Mouse (Mus musculus): ENCODE measurements around the gene Tecpr1. TPM values are rescaled to one million over a fixed set of nuclear protein-coding genes. Genes with fewer than 3 reads are reported as not detected.

The Tecpr1 gene
- total RNA-seq, 2 experiments from 2014 or later, result 94.5 to 104 TPM

DNA sequence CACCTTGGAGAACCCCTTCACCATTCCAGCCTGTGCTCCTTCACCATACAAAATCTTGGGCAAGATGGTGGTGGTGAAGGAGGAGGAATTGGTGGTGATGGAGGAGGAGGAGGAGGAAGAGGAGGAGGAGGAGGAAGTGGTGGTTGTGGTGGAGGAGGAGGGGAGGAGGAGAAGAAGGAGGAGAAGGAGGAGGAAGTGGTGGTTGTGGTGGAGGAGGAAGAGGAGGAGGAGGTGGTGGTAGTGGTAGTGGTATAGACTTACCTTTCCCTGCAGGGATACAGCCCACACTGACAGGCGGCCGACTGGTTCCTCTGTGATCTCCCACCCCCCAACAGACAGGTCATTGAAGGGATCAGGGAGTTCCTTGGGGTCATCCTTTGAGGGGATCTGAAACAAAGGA lies 7.4 kb downstream of the Tecpr1 start:
- no peak for DNase-seq (ENCODE audit: low spot score in 2 of 2)

DNA sequence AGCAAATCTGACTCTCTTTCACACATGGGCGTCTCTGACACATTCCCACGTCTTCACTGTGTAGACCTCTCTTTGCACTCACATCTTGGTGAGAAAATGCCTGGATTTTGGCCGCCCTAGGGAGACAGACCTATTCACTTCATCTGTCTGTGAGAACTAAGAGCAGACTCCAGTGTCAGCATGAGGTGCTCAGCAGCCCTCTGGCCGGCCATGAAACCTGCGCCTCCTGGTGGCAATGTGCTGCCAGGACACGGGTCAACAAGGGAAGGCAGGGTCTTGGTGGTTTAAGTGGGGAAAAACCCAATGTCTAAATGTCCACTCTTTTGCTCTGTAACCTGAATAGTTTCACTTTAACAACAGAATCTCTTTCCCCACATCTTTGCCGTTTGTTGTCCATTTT lies 9.0 kb downstream of the Tecpr1 start:
- peak in 1 of 2 experiments; percentile 46 for DNase-seq (ENCODE audit: low spot score in 2 of 2)

DNA sequence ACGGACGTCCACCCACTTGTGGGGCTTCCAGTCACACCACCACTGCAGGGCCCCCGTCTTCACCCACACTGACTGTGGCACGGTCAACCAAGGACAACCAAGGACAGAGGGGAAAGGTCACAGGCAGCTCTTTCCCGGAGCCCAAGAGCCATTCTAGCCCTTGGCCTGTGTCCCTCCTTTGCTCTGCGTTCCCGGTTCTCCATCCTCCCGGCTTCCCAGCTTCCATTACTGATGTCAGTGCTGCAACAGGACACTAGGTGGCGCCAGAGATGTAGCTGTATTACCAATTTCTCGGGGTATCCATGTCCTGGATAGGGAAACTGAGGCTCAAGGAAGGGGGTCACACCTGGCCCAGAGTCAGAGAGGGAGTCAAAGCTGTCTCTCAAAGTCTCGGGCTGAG lies 15.9 kb downstream of the Tecpr1 start:
- peak; percentile 49 to 55 for DNase-seq (ENCODE audit: low spot score in 2 of 2)

DNA sequence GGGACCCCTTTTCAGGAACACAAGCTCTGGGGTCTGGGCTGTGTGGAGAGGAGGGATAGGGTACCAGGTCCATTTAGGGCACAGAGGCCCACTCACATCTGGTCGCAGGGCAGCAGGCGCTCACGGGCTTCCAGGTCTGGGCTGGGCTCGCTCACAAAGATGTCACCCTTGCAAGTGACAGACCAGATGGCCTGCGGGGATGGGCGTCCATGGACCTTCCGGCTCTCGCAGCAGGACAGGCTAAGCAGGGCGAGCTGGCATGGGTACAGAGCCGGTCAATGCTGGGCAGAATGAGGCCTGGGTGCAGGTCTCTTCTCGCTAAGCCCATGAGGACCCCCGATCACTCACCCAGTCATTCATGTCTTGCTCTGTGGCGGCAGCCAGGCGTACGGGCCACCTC lies 17.3 kb downstream of the Tecpr1 start:
- no peak for DNase-seq (ENCODE audit: low spot score in 2 of 2)

DNA sequence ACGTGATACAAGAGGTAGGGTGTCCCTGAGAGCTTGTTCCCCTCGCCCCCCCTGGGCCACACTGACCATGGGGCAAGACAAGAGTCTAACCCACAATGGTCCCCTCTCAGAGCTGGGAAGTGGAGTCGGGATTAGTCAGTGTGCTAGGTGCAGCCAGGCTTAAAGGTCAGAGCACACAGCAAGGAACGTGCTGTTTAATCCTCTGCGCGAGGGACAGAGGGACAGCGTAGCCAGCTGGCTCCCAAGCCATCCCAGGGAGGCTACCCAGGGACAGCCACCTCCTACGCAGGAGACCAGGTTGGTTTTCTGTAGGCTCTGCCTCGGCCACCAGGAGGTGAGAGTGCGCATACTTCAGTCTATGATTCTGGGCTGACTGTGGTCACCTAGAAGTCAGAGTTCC lies 18.5 kb downstream of the Tecpr1 start:
- no peak for DNase-seq (ENCODE audit: low spot score in 2 of 2)

DNA sequence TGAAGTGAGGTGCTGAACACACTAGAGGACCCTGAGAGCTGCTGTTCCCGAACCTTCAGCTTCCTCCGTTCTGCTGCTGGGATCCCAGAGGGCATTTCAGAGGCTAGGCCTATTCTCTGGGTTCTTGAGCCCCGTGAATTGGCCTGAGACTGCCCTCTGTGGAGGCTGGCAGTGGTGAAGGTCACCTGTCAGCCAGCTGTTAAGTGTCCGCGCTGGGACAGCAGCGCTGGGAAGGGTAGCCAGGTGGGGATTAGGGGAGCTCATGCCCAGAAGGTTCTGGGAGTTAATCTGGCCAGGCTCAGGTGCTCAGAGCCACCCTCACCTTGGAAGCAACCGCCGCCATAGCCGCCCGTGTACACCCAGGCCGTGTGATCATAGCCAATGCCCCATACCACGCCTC lies 19.1 kb downstream of the Tecpr1 start:
- DNase-seq (ENCODE audit: low spot score in 2 of 2), result no peak

DNA sequence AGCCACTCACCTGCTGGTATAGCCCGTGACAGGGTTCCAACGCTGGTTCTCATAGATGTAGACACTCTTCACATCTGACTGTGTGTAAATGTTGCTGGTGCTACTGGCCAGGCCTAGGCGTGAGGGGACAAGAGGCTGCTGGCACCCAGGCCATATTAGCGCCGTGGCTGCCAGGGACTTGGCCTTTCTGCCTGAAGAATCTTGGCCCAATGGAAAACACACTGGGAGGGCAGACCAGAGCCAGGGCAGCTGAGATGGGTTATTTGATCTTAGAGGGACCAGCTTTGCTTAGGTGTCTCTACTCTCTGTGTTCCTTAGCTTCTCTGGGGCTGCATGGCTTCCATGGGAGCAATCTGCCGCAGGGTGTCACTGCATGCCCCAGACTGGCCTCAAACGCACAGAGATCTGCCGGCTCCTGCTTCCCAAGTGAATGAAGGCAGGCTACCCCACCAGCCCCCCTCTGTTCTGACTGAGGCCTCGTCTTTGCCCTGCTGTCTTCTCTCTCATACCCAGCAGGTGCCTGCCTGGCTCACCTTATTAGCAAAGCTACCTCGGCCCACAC lies 19.9 kb downstream of the Tecpr1 start:
- DNase-seq (ENCODE audit: low spot score in 2 of 2), result no peak

DNA sequence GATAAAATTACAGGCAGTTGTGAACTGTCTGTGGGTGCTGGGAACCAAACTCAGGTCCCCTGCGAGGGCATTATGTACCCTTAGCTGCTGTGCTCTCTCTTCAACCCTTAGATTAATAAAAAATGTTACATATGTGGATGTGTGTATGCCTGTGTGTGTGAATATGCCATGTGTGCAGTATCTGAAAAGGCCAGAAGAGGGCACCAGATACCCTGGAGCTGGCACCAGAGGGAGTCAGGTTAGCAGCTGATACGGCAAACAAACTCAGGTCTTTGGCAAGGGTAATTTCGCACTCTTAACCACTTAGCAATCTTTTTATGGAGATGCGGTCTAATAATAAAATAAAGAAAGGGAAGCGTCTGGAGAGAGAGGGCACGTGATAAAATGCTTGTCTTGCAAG lies 21.0 kb downstream of the Tecpr1 start:
- DNase-seq (ENCODE audit: low spot score in 2 of 2), result no peak

DNA sequence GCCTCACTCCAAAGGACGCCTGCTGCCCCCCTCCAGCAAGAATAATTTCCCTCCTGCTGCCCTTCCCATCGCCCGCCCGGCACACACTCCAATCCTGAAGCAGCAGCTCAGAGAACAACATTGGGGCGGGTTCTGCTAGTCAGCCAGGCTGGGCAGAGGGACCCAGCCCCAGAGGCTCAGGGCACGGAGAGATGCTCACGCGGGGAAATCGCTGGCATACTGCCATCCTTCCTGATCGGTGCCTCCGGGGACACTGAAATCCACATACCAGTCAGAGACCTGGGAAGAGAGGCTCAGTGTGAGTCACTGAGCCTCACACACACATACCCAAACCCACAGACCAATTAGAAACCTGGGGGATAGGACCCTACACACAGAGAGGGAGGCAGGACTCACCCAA lies 22.8 kb downstream of the Tecpr1 start:
- no peak for DNase-seq (ENCODE audit: low spot score in 2 of 2)

DNA sequence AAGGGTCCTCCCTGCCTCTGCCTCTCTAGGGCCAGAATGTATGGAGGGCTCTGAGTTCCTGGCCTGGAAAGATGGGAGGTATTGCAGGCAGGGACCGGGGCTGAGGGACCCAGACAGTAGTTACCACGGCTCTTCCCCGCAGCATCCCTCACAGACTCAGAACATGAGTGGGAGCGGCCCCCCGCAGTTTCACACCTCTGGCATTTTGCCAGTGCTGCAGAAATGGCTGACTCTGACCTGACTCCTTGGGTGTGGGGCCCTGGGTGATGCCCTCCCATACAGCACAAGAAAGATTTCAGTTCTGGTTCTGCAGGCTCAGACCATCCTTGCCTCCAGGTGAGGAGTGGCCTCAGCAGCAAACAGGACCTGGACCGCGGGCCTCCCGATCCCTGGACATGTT lies 27.8 kb downstream of the Tecpr1 start:
- no peak for DNase-seq (ENCODE audit: low spot score in 2 of 2)

DNA sequence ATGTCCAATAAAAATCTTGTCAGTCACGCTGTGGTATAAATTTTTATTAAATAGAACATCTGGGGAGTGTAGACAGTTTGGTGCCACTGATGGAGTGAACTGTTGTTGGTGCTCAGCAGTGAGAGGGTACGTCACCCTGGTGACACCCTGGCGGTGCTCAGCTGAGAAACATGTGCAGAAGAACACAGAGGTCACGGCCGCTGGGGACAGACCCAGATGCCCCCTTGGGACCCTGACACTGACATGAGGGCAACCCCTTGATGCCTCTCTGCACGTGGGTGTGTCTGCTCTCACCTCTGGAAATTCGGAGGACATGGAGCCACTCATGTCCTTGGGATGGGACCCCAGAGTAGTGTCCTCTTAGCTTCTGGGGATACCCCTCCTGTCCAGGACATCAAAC lies 29.0 kb downstream of the Tecpr1 start:
- DNase-seq (ENCODE audit: low spot score in 2 of 2), result no peak

DNA sequence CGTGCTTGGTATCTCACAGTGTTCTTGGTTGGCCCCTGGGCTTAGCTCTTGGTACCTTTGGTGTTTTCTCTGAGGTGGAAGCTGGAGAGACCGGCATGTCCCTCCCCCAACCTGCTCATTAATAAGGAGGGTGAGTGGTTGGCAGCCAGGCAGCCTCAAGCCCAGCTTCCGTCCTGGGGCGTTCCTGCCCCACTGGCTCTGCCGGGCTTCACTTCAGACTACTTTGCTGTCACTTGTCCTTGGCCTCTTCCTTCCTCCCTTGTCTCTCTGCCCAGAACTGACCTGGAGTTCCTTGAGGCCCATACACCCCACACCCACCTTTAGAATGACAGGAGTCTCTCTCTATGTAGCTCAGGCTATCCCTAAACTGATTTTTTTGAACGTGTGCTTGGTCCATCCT lies 30.7 kb downstream of the Tecpr1 start:
- DNase-seq (ENCODE audit: low spot score in 2 of 2), result no peak

DNA sequence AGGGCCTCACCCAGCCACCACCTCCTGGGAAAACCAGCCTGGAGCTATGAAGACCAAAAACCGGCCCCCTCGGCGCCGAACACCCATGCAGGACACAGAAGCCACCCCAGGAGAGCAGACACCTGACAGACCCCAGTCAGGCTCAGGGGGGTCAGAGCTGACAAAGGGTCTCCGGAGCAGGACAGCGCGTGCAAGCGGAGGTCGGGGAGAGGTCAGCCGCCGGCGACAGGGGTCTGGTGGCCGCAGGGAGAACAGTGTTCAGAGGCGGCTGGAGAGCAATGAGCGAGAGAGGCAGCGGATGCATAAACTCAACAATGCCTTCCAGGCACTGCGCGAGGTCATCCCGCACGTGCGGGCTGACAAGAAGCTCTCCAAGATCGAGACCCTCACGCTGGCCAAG lies 32.4 kb downstream of the Tecpr1 start:
- DNase-seq (ENCODE audit: low spot score in 2 of 2), result no peak

DNA sequence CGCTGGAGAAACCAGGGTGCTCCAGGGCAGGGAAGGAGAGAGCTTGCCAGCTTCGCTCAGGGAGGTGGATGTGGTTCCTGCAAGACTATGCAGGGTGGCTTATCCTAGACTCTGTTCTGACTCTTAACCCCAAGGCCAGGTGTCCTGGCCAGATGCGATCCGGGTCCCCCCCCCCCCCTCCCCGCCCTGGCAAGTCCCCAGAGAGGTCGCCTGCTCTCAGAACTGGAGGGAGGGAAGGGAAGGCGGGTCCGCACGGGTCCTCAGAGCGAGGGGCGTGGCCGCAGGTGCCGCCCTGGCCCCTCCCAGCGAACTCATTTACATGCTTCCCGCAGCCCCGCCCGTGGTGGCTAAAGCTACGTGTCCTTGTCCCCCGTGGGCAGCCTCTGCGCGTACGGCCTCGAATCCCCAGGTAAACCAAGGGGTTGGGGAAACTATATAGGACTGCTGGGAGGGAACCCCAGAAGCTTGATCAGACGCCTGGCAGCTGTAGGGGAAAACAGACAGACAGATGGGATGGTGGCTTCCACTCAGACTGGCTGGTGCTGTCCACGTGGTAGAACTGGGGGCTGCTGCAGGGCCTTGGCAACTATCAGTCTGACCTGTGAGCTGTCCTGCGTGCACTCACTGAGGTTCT lies 33.3 kb downstream of the Tecpr1 start, which contains the start of gene Bhlha15:
Gene Bhlha15 (plus strand): TSS at position 337 of the 634 bp plus-strand sequence.
- no peak for DNase-seq (ENCODE audit: low spot score in 2 of 2)

DNA sequence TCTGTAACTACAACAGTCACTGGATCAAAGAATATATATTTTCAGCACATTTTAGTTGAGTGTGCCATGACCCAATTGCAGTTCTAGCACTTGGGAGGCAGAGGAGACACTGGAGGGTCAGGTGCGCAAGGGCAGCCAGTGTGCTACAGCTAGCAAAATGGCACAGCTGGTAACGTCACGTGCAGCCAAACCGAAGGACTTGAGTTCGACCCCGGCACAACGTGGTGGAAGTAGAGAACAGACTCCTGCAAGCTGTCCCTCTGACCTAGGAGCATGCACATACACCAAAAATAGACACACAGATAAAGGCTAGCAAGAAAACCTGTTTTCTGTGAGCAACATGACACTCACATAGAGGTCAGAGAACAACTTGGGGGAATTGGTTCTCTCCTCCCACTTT lies 34.1 kb downstream of the Tecpr1 start:
- DNase-seq (ENCODE audit: low spot score in 2 of 2), result no peak

DNA sequence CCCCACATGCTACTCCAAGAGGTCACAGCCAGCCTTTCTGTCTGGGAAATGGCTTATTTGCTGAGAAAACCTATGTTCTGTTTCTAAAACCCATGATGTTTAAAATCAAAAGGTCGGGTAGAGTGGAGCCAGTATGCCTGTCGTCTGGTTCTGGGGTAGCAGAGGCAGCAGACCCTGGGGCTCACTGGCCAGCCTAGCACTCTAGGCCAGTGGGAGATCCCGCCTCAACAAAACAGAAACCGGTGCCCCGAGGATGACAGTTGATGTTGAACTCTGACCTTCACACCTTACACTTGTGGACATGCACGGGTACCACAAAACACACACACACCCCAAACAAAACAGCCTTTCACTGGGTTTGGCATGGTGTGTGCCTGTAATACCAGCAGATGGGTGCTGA lies 35.0 kb downstream of the Tecpr1 start:
- DNase-seq (ENCODE audit: low spot score in 2 of 2), result no peak

DNA sequence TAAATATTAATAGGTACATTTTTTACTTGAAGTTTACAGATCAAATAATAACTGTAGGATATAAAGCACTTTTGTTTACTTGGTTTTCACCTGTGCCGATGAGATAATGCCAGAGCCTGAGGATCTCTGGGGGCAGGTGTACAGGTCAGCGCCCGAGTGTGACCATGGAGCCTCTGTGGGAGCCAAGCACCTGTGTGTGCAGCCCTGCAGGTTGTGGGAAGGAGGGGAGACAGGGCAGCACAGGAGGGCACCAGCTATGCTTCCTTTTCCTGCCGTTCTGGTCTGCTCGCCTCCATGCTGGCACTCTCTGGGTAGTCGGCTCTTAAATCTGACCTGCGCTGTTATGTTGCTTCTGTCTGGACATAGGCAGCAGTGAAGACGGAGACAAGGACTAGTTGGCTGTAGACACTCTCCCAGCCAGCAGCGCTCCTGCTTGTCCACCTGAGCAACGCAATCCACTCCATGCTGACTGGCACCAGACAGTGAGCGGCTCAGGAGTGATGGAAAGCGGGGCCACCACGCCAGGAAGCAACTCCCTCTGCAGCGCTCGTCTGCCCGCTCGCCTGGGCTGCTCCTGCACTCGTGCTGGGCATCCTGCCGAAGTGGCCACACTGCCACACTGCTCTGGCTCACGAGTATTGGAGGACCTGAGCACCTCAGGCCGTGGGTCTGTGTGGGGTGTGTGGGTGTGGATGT lies 38.9 kb downstream of the Tecpr1 start:
- no peak for DNase-seq (ENCODE audit: low spot score in 2 of 2)

DNA sequence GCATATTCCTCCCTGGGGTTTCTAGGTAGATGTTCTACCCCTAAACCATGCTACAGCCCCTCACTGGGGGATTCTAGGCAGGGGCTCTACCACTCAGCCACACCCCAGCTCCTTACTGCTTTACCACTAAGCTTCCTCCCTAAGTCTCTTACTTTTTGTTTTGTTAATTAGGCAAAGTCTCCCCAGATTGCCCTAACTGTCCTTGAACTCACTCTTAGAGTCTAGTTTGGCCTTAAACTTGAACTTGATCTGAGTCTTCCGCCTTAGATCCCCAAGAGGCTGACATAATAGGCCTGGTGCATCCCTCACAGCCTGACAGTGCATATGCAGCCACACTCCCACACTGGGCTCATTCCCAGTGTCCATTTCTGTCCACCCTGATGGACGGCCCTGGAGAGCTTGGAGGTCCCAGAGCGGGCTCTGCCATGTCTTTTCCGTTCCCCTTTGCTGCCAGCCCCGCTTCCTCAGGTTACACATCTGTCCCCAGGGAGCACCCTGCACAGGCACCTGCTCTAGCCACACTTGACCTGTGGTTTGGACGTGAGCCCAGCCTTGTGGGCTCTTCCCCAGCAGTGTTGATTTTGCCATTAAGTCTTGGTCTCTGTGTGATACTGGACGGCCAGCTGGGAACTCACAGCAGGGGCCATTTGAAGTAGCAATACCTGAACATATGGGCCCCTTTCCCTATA lies 39.6 kb downstream of the Tecpr1 start:
- DNase-seq (ENCODE audit: low spot score in 2 of 2), result no peak

DNA sequence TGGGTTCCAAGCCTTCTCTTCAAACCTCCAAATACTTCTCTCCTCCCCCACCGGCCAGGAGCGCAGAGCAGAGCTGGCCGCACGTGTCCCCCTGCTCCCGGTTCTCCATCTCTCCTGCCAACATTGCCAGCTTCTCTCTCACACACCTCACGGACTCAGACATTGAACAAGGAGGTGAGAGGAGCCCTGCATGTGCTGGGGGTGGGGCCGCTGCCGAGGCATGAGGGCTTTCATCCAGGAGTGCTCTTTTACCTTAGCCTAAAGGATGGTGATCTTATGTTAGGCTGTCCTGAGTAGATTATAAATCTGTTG lies 40.2 kb downstream of the Tecpr1 start:
- DNase-seq (ENCODE audit: low spot score in 2 of 2), result no peak

DNA sequence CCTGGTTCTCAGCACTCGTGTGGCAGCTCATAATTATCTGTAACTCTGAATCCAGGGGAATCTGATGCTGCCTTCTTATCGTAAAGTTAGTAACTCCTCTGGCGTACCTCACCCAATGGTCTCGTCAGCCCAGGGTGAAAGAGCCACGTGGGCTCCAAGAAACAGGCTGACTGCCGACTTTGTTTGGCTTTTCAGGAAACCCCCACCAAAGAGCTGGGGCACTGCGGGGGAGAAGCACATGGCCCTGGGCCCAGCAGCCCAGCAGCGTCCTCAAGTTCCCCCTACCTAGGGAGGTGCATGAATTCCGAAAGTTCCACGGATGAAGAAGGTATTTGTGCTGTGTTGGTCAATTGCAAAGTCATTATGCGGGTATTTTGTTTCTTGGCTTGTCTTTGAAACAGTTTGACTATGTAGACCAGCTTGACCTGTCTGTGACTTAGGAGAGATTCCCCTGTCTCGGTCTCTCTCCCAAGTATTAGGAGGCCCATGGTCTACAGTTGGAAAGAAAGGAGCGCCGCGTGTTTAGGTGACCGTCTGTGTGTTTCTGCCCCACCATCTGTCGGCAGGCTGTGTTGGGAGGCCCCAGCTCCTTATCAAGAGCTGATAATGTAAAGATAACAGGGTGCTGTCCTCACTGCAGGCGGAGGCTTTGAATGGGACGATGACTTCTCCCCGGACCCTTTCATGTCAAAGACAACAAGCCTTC lies 40.7 kb downstream of the Tecpr1 start:
- no peak for DNase-seq (ENCODE audit: low spot score in 2 of 2)

DNA sequence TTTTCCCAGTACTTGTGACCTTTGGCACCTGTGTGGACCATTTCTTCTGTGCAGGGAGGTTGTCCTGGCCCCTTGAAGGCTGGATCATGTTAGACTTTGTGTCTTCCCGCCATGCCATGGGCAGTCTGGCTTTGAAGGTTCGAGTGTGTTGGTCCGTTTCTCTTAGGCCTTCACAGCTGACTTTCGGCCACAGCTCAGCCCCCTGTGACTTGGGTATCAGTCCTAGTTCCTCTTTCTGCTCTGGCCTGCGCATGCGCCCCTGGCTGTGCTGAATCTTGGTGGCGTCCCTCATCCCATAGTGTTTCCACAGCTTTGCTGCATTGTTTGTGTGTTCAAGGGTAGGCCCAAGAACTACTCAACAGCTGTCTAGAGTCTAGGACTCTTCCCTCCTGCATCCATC lies 42.2 kb downstream of the Tecpr1 start:
- no peak for DNase-seq (ENCODE audit: low spot score in 2 of 2)

DNA sequence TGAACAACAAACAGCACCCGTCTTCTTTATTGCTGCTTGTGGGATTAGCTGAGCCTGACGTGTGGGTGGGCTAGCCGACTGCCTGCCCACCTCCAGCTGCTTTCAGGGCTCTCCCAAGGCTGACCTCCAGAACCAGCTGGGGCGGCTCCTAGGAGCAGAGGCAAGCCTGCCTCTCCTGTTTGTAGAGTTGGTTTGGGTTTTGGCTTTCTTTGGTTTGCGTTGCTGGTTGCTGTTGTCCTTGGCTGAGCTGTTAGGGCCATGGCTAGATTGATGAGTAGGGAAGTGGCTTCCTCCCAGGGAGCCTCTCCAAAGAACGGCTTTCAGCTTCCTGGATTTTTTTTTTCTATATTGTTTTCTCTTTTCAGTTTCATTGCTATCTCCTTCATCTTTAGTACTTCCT lies 45.2 kb downstream of the Tecpr1 start:
- no peak for DNase-seq (ENCODE audit: low spot score in 2 of 2)
